Mouse (Mus musculus) layer of hippocampus, adult 2 months (tissue): Measurements from ENCODE around the gene Igfbp5. TPM values are rescaled to one million over a fixed set of nuclear protein-coding genes. Genes with fewer than 3 reads are reported as not detected.

Source experiments
- DNase-seq, 2 experiments: peaks; one replicate each; pipeline ENCODE4 v3.0.0; 2022; ENCODE audit warnings: low spot score in 2 of 2
- H3K27ac ChIP-seq: fragments of 200-600 bp; 2 replicates; pipeline ENCODE4 v1.8.1; 2022
- H3K4me3 ChIP-seq: fragments of 200-600 bp; 2 replicates; pipeline ENCODE4 v1.8.1; 2022; ENCODE audit warnings: mild to moderate bottlenecking
- CTCF ChIP-seq: fragments of 200-600 bp; conservative IDR thresholded peaks from 2 replicates; pipeline ENCODE4 v1.8.1; 2022; ENCODE audit warnings: antibody characterized with exemption, mild to moderate bottlenecking, moderate library complexity
- total RNA-seq, 2 experiments: library from RNA; stranded (reverse); gene quantifications; 2 replicates each; pipeline ENCODE4 v1.2.3; 2021

The Igfbp5 gene
- total RNA-seq, 2 experiments from 2014 or later: 72.5 to 79.3 TPM

DNA sequence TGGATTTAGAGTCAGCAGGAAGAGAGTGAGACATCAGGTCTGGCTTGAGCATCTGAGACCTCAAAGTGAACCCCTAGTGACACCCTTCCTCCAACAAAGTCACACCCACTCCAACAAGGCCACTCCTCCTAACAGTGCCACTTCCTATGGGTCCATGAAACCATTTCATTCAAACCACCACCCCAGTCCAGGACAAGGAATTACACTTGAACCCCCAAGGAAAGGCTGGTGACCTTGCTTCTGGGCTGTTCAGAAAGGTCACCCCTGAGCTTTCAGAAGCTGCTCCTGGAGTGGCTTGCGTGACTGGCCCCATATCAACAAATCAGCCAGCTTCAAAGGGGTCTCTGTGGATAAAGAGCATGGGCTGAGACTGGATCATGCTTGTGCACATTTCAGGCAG lies 20.9 kb downstream of the Igfbp5 start:
- Histone ChIP-seq H3K27ac (no peak overlapping the region), H3K4me3 (no peak overlapping the region)
- TF ChIP-seq CTCF: no peak
- no peak for DNase-seq

DNA sequence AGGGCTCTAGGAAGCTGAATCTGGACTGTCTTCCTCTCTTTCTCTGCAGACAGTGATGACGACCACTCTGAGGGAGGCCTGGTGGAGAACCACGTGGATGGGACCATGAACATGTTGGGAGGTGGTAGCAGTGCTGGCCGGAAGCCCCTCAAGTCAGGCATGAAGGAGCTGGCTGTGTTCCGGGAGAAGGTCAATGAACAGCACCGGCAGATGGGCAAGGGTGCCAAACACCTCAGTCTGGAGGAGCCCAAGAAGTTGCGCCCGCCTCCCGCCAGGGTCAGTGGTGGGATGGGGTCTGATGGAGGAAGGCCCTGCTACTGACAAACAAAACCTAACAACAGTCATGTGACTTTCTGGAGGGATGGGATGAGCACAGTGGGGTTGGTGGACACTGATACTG lies 25.6 kb downstream of the Igfbp5 start:
- Histone ChIP-seq H3K27ac (no peak overlapping the region), H3K4me3 (no peak overlapping the region)
- TF ChIP-seq CTCF: no peak
- DNase-seq: no peak

DNA sequence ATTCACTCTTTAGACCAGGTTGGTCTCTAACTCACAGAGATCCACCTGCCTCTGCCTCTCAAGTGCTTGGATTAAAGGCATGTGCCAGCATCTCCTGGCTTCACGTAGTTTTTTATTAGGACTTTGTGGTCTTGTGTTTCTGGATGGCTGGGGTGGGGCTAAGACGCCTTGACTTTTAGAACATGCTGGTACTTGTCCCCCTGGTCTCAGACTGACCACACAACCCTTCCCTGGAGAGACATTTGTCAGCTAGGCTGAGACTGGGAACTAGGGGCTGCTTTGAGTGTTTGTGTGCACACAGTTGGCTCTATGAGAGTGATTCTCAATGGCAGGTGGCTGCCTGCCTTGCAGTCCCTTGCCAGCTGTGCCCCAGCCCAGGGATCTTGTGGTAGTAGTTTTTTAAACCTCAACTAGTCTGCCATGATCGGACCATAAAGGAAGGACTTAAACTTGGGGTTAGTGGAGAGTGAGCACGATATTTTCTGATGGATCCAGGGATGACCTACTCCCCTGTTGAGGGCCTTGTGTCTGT lies 26.8 kb downstream of the Igfbp5 start:
- no peak for TF ChIP-seq CTCF
- Histone ChIP-seq H3K4me3 (no peak overlapping the region), H3K27ac (no peak overlapping the region)
- no peak for DNase-seq

DNA sequence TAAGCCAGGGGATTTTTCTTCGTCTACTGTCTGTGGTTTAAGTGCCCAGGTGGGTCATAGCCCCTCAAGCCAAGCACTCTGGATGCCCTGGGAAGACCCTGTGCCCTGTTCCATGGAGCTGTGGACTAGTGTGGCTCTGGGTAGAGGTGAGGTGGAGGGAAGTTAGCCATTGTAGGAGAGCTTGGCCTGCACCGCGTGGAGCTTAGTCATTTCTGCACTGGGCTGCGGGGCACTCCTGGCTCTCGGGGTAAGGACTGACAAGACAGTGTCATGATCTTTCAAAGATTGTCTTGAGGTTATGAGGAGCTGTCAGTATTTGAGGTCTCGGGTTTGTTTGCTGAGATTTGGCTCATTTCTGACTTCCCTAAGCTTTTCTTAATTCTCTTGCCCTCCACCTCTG lies 30.0 kb downstream of the Igfbp5 start:
- no peak overlapping the region for H3K27ac ChIP-seq
- no peak for DNase-seq
- no peak overlapping the region for H3K4me3 ChIP-seq
- no peak for TF ChIP-seq CTCF

DNA sequence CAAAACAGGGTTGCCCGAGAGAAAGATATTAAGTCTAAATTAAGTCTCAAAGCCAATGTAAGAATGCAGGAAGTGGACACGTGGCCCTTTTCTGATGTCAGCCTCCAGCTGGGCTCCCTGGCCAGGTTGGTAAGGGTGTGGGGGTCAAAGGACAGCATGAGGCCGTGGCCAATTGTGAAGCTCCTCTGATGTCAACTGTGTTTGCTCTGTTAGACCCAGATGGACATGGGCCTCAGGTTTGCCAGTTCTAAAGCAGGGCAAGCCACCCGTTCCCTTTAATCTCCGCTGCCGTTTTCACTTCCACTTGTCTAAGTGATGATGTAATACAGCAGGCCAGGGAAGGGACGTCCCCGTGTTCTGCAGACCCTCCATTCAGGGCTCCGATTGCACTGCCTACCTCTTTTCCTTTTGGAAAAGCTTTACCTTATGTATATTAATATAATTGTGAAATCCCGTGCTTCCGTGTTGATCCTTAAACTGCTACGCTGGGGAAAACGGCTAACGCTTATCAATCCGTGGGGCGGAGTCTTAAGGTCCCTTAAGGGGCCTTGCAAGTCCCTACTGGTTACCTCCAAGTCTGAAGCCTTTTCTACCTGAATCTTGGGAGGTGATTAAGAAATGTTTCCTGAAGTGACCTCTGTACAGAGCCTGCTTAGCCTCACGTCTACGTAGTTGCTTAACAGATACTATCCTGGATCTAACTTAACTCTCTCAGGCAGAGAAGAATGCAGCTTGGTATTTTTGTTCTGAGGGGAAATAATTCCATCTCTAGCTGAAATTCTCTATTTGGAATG lies 31.8 kb downstream of the Igfbp5 start:
- no peak for TF ChIP-seq CTCF
- no peak for DNase-seq

DNA sequence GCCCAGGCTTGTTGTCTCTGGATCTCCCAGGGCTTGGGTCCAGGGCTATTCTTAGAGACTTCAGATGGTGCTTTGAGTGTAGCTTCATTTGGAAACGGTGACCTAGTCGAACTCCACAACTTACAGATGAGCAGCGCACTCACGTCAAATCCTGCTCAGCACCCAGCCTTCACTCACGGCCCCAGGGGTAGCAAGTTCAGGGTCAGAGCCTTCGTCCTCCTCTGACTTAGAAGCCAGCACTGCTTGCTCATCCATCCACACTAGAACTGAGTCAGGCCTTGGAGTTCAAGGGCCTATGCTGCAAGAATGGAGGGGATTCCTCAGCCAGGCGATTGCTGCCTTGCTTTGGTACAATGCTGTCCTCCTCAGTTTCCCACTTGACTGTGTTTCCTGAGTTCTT lies 34.9 kb downstream of the Igfbp5 start:
- no peak overlapping the region for H3K4me3 ChIP-seq
- TF ChIP-seq CTCF: no peak
- H3K27ac ChIP-seq: no peak overlapping the region
- no peak for DNase-seq

More for the DNA sequence above, 31.8 kb downstream of the Igfbp5 start:
- no peak overlapping the region for H3K27ac ChIP-seq
- H3K4me3 ChIP-seq: no peak overlapping the region

DNA sequence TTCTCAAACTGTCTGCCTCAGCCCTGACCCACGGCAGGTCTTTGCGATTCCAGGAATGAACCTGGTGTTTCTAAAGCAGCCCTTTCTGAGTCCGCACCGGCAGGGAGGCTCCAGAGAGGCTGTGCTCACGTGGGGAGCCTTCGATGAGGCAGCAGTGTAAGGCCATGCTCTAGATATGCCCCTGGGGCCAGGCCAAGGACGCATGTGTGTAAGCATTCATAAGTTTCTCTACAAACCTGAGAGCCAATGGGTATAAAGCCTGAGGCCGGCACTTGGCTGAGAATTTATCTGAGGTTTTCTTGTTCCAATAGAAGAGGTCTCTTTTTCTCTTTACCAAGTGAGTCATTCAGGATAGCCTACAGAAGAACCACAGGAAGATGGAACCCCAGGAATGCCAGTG lies 35.3 kb downstream of the Igfbp5 start:
- TF ChIP-seq CTCF: no peak

DNA sequence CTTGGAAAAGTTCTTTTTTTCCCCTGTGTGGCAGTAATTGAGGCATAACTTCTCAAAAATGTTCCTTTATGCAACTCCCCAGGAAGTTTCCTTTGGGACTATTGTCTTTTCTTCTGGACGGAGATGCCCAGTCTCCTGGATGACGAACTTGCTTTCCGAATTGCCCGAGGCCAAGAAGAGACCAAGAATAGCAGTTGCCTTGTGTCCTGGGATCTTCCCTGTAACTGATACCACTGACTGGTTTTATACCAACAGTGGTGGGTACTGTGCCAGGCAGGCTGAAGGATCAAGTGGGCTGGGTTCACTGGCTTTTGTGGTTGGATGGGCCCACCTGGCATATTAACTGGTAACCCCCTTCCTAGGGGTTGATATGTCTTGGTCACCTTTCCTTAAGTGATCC lies 41.1 kb downstream of the Igfbp5 start:
- Histone ChIP-seq H3K27ac (no peak overlapping the region), H3K4me3 (no peak overlapping the region)
- no peak for DNase-seq
- TF ChIP-seq CTCF: no peak

More for the DNA sequence above, 35.3 kb downstream of the Igfbp5 start:
- H3K4me3 ChIP-seq: no peak overlapping the region
- no peak overlapping the region for H3K27ac ChIP-seq
- no peak for DNase-seq

DNA sequence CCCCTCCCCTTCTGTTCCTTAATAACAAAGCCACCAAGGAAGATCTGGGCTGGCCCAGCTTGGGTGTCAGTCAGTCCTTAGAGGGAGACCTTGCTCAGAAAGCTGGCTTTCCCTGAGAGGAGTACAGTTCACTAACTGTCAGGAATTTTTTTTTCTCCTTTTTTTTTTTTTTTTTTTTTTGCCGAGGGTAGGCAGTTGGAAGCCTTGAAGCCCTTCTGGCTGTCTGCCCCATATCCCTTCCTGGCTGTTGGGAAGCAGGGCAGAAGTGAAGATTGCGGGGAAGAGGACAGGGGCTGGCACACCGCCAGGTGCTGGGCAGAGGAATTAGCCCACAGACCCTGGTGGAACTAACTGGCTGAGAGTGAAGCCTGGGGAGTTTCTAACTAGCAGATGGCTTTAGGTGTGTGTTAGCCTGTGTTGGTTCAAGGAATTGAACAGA lies 42.0 kb downstream of the Igfbp5 start:
- no peak for DNase-seq
- no peak overlapping the region for H3K4me3 ChIP-seq
- TF ChIP-seq CTCF: no peak
- no peak overlapping the region for H3K27ac ChIP-seq

DNA sequence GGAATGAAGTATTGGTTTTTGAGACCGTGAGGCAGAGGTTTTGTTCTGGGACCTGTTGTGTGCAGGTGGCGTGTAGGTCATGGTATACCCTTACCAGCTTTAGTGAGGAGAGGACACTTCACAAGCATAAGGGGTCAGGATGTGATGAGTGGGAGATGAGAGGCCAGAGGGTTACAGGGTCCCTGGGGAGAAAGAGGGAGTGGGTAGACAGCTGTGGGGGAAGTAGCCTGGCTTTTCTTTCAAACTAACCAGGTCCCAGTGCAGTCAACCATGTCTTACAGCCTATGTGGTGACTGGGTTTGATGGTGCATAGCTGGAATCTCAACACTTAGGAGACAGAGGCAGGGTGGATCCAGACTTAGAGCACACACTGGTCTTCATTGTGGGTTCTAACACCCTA lies 44.2 kb downstream of the Igfbp5 start:
- no peak for DNase-seq
- TF ChIP-seq CTCF: no peak
- no peak overlapping the region for H3K4me3 ChIP-seq
- H3K27ac ChIP-seq: no peak overlapping the region

DNA sequence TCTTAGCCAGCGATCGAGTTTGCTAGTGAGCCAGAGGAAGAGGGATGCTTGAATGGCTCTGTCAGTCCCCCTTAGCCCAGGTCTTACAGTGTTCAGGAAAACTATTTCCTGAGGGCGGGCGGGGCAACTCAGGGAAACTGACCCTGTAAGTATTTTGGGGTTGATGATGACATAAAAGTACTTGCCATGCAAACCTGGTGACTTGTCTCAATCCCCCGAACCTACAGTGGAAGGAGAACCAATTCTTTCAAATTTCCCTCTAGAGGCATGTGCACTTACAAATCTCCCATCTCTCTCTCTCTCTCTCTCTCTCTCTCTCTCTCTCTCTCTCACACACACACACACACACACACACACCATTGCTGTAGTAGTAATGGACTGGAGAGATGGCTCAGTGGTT lies 45.8 kb downstream of the Igfbp5 start:
- TF ChIP-seq CTCF: no peak
- DNase-seq: no peak
- no peak overlapping the region for H3K4me3 ChIP-seq
- H3K27ac ChIP-seq: no peak overlapping the region

DNA sequence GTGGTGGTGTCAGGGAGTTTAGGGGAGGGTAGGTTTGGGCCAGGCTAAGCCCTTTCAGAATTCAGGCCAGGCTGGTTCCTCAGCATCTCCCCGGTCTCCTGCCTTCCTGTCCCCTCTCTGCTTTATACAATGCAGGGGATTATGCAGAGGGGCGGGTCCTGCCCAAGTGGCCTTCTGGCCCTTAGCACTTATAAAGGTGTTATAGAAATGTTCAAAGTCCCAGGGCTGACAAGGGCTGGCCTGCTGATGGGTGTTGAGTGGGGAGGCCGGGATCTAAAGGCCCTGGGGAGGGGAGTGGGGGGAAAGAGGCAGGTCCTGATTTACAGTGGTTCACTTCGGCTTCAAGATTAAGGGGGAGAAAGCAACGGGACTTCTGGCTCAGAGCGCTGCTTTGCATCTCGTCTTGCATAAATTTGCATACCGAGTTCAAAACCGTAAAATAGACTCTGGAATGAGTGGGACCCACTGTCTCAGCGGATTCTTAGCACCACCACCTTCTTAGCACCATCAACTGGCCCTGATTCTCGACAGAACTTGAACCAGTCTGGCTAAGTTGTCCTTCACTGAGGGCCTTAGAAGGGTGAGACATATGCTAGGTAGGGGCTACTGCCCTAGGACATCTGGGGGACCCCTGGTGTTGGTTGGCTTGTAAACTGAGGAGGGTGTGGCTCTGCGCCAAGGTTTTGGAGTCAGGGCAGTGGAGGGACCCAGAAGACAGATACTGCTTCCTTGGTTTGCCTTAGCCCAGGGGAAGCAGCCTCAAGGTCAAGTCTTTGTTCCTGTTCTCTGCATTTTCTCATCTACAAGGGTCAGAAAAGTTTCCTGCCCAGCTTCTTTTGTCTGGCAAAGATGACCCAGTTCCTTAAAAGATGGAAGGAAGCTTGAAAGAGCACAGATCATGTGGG lies 47.0 kb downstream of the Igfbp5 start:
- H3K27ac ChIP-seq: no peak overlapping the region
- no peak for DNase-seq
- no peak for TF ChIP-seq CTCF
- no peak overlapping the region for H3K4me3 ChIP-seq

DNA sequence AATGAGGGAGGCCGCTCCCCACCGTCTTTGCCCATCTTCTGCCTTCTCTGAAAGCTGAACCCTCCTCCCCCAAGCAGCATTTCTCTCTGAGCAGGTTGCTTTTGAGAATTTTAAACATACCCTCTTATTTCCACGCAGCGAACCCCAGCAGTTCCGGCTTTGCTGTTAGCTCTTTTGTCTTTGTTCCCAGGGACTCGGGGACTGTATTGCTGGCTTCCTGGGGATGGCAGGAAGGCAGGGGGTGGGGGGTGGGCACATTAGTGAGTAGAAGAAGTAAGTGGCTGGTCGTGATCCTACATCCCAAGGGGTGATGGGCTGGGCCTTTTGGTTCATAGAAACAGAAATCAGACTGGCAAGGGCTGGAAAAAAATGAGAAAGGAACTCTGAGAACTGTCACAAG lies 47.8 kb downstream of the Igfbp5 start:
- Histone ChIP-seq H3K4me3 (no peak overlapping the region), H3K27ac (no peak overlapping the region)
- no peak for TF ChIP-seq CTCF
- DNase-seq: no peak
